Mouse (Mus musculus): Measurements from ENCODE around the gene Trpm6.

DNA sequence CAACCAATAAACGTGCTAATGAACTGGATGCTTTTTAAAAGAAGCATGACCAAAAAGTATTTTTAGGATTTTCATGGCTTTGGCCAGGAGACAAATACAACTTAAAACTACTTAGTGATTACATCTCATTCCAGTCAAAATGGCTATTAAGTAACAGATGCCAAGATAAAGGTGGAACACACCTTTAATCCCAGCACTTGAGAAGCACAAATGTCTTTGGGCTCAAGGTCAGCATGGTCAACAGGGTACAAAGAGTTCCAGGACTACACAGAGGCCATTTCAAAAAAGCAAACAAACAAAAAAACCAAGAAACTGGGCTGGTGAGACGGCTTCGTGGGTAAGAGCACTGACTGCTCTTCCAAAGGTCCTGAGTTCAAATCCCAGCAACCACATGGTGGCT is 29.4 kb upstream of the Trpm6 start:
- TF ChIP-seq CTCF (IDR thresholded peaks at IDR 0.05 in 2 of 3, conservative IDR thresholded peaks at IDR 0.05 in 1 of 3; ENCODE audit: control insufficient read depth in 1 of 3, insufficient read depth in 1 of 3, low read depth in 2 of 3, low read length in 3 of 3, poor library complexity in 1 of 3, severe bottlenecking in 1 of 3) (peak in 1 of 3 experiments; percentile 4; a peak in 1 of 6 replicates), CHD2 (IDR thresholded peaks at IDR 0.05; ENCODE audit: low read length) (no peak), POLR2A (IDR thresholded peaks at IDR 0.05; ENCODE audit: control insufficient read depth in 1 of 2, insufficient read depth in 1 of 2, low read depth in 1 of 2, low read length in 2 of 2, poor library complexity in 1 of 2) (no peak), TCF12 (IDR thresholded peaks at IDR 0.05; ENCODE audit: low read depth, low read length) (no peak)
